Mouse (Mus musculus): ENCODE data around the gene A730015C16Rik.
A peak's percentile ranks its signal among the peaks of the same experiment; 100 is the strongest.

Gene A730015C16Rik

DNA sequence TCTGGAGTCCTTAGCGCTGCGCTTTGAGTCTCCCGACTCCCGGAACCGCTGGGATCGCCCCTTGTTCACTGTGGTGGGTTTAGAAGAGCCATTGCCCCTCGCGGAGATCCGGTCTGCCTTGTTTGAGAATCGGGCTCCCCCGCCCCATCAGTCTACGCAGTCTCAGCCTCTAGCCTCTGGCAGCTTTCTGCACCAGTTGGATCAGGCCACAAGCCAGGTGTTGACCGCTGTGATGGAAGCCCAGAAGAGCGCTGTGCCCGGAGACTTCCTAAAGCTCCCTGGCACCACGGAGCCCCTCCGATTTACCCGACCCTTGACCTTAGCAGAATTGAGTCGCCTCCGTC is at the start of gene A730015C16Rik:
TSS of gene A730015C16Rik (minus strand) at position 115 of the 344 bp plus-strand sequence.
- DNase-seq (ENCODE audit: inconsistent ontology term), result no peak

DNA sequence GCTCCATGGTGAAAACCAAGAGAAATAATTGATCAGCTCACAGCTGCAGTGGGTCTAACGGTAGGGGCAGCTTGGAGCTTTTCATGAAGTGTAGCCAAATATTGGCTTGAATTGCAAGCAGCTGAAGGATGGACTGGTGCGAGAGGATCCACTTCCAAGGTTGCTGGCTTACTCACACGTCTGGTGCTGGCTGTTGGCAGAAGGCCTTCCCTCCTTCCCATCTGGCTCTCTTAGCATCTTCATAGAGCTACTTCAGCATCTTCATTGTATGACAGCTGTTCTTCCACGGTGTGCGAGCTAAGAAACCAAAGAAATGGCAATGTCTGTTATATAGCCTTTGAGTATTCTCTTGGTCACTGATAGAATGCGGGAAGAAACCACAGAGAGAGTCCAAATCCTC is 42.5 kb upstream of the A730015C16Rik start:
- no peak for DNase-seq (ENCODE audit: inconsistent ontology term)

DNA sequence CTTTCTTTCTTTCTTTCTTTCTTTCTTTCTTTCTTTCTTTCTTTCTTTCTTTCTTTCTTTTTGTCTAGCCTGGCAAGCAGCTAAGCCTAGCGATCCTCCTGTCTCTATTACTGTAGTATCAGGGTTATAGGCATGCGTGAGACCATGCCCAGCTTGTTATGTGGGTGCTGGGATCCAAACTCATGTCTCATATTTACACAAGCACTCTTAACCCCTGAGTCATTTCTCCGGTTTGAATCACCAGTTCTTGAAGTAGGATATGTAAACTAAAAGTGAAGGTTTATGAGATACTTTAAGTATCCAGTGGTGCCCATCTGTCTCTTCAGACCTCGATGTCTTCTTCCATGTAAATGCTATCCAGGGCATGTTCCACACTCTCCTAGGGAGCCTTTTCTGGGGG is 39.0 kb upstream of the A730015C16Rik start:
- DNase-seq (ENCODE audit: inconsistent ontology term), result no peak

DNA sequence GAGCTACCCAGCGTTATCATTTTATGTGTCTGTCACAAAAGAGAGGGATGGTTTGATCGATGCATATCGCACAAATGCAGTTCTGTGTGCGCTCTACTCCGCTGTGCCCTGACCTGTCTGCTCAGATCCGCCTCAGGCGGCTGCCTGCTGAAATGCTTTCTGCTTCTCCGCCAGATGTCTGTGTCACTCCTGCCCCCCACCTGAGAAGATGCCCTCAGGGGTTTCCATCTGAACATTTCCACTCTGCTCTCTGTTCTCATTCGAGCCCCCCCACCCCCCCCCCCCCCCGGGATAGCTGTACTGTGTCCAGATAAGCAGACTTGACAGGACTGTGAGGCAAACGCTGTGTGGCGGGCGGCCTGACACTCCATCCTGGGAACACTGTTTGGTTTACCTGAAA is 35.4 kb upstream of the A730015C16Rik start:
- no peak for DNase-seq (ENCODE audit: inconsistent ontology term)

DNA sequence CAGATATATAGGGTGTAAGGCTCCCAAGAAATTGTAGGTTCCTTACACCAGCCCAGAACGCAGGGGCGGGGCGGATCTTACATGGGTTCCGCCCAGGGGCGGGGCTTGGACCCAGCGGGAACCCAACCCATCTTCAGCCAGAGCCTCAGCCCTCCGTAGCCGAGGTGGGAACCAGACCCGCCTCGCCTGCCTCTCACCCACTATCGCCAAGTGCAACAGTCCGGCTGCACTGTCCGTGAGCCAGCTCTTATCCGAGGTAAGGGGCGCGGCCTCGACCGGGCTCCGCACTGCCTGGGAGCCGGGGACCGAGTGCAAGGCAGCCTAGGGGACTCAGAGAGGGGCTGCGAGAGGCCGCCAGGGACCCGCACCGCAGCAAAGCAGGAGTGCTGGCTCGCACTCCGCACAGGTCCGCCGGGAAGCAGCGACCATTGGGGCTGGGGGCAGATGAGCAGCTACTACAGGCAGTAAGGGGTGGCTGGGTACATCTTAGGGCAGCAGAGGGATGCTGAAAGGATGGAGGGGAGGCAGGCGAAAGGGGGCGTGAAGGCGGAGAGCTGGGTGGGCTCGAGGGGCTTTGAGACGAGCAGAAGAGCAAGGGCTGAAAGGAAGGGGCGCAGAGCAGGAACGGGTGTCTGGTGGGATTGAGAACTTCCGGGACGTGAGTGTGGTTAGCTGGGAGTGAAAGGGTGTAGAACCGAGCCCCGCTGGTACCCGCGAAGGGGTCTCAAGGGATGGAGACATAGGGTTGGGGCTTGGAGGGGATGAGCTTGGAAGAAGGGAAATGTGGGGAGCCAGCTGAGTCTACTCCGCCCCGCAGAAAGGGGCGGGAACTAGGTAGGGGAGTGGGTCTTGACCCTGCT is 30.8 kb upstream of the A730015C16Rik start, which contains the start of gene Rab3b:
TSS of gene Rab3b (plus strand) at position 101 of the 860 bp plus-strand sequence.
- DNase-seq (ENCODE audit: inconsistent ontology term), result peak; percentile 68

DNA sequence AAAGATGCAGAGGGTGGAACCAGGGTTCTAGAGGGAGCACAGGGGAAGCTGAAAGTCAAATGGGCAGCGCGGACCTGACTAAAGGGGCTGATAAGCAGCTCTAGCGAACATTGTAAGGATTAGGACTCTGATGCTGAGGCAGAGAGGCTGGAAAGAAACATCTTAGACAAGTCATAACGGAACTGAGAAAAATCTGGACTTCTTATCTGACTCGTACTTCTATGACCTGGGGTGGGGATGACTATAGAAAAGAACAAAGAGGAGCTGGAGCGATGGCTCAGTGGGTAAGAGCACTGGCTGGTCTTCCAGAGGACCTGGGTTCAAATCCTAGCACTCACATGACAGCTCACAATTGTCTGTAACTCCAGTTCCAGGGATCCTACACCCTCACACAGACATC is 29.5 kb upstream of the A730015C16Rik start:
- DNase-seq (ENCODE audit: inconsistent ontology term), result no peak

DNA sequence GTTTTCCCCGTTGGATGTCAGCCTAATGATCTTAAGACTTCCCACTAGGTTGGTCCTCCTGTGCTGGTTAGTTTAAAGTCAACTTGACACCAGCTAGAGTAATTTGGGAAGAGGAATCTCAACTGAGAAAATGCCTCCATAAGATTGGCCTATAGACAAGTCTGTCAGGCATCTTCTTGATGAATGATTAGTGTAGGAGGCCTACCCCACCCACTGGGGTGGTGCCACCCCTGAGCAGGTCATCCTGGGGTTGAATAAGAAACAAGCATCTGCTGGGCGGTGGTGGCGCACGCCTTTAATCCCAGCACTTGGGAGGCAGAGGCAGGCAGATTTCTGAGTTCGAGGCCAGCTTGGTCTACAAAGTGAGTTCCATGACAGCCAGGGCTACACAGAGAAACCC is 25.3 kb upstream of the A730015C16Rik start:
- no peak for DNase-seq (ENCODE audit: inconsistent ontology term)

DNA sequence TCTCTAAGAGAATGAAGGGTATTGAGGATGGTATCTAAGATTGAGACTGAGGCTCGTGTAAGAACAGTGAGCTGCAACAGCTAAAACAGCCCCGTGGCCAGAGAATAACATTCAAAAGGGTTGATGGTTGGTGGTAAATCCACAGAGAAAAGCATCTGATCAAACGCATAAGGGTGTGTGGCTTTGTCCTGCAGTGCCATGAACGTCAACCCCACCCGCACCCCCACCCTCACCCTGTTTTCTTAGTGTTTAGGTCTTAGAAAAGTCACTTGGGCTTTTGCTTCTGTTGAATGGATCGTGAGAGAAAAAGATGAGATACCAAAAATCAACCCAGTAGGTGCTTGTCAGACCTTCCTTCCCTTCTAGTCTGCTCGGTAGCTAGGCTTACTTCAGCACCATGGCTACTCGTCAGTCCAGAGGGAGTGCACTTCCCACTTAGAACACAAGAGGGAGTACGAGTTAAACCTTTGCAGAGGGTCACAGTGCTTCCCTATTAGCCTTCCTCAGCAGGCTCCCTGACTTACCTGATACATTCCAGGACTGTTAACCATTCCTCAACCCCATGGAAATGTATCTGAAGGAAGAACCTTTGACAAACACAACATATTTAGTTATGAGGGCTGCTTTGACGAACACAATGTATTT is 21.4 kb upstream of the A730015C16Rik start:
- DNase-seq (ENCODE audit: inconsistent ontology term), result peak; percentile 65

DNA sequence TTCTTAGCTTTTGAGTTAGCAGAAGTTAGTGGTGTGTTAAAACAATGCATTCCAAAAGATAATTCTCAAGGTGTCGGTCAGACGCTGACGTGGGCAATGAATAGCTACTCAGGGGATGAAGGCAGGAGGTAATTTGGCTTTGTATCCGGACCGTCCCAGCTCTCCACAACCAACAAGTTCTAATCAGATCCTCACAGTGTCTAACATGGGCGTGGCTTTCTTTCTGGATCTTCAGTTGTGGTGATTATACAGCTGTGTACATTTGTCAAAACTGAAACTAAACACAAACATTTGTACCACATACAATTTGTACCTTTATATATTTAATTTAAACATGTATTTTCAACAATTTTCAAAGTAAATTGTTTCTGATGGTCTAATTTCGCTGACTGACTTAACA is 18.4 kb upstream of the A730015C16Rik start:
- no peak for DNase-seq (ENCODE audit: inconsistent ontology term)

DNA sequence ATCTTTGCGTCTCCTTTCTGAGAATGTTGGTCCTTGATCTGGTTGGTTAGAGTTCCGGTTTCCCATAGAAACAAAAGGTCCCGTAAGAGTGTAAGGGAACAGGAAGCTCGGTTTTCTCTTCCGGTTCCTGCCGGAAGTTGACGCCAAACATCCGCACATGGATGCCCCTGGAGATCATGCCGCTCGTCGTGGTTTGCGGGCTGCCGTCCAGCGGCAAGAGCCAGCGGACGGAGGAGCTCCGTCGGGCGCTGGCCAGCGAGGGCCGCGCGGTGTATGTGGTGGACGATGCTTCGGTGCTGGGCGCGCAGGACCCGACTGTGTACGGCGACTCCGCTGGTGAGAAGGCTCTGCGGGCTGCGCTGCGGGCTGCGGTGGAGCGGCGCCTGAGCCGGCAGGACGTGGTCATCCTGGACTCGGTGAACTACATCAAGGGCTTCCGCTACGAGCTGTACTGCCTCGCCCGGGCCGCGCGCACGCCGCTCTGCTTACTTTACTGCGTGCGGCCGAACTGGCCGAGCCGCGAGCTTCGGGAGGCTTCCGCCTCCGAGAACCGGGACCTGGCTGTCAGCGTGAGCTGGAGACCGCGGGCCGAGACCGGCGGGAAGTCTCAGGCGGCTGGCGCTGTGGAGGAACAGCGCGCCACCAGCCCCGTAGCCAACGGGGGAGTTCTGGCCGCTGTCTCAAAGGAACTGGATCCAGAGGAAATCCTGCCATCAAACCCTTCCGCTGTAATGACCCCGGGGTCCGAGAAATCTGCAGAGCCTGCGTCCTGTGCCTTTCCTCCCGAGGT is 509 bp downstream of the A730015C16Rik start, which contains the start of gene Kti12:
TSS of gene Kti12 (plus strand) at position 71 of the 790 bp plus-strand sequence.
- peak; percentile 79 for DNase-seq (ENCODE audit: inconsistent ontology term)

DNA sequence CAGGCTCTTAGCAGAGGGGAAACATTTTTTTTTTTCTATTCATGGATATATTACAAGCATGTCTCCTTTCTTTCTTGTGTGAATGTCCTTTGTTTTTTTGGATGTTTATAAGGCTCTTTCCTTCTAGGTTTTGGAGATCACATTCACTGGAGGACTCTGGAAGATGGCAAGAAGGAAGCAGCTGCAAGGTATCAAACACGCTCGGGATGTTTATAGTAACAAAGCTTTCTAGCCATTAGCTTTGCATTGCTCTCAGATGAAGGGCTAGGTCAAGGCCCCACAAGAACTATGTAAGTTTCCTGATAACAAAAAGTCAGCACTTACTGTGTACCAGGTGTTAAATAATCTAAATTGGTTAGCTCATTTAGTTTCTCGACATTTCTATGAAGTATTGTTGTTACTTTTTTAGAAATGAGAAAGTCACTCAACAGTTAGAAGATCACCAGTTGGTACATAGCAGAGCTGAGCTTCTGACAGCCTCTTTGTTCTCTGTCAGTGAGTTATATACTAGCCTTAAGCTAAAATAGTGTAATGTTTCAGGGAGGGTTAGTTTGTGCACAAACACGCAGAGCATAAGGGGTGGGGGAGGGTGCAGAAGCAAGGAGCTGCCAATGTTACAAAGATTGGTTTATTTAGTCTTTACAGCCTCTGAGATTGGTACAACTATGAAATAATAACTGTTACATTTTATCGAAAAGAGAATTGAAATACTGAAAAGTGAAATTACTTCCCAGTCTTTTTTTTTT is 2.4 kb downstream of the A730015C16Rik start:
- DNase-seq (ENCODE audit: inconsistent ontology term), result no peak

DNA sequence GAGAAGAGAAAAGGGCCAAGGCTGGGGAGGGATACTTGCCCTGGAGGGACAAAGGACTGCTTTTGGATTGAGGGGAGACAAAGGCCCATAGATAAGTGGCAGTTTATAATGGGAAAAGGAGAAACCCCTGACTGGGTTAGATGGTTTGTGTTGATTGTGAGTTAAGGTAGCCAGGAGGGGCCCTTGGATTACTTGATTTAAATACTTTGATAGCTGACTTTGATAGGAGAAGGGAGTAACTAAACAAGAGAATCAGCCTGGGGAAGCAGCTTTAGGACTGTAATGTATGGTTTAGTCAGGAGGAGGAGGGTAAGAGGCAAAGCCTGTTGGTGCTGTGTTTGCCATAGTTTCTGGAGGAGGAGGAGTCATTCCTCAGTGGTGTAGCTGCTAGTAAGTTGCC is 5.1 kb downstream of the A730015C16Rik start:
- no peak for DNase-seq (ENCODE audit: inconsistent ontology term)

DNA sequence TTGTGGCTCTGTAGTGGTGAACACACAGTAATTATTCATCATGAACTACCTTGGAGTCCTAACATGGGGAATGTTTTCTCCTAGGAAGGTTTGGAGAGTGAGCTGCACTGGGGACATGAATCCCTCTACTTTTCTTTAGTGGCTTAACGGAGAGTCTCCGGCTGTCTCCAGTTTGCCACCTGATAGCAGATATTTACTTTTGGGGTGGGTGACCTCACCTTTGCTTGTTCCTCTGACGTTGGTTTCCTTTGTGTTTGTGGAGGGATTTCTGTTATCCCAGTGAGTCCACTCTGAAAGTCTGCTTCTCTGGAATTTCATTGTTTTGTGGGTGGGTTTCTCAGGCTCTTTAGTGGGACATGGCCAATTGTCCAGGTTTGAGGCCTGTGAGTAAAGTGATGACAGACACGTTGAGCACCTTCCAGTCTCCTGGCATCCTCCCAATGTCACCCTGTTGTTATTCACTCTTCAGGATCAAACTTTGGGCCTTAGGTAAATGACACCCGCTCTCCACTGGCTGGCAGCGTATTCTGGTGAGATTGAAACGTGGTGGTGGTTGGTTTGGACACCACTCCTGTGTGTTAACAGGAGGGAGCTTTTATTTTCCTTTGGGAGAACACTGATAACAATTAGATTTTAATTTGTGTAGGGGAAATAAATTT is 6.4 kb downstream of the A730015C16Rik start:
- DNase-seq (ENCODE audit: inconsistent ontology term), result no peak

DNA sequence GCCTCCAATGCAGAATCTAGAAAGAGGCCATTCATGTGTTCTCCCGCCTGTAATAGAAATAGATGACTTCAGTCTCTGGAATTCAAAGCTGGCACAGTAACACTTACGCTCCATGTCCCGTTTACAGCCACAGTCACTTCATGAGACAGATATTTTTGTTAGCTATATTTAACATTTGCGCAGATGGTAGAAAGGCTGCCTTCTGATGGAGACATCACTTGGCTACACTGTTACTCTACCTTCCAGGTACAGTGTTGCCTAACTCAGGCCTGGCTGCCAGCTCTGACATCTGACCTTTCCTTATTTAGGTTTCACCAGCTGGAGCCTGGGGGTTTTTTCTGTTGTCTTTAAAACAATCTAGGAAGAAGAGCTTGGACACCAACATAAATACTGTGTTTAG is 10.4 kb downstream of the A730015C16Rik start:
- DNase-seq (ENCODE audit: inconsistent ontology term), result peak; percentile 77

DNA sequence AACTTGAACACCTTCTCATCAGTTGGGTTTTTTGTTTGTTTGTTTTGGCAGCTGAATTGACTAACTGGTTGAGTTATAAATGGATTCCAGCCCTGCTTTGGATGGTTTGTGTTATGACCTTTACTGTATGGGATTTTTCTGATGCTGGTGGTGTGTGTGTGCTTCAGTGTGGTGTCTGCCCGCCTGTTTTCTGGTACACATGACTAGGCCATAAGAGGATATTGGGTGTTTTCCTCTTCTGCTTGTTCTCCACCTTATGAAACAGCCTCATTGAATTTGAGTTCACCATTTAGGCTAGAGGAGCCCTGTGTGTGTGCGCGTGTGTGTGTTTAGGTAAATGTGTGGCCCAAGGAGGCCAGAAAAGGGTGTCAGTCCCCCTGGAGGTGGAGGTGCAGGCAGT is 12.9 kb downstream of the A730015C16Rik start:
- peak; percentile 24 for DNase-seq (ENCODE audit: inconsistent ontology term)

DNA sequence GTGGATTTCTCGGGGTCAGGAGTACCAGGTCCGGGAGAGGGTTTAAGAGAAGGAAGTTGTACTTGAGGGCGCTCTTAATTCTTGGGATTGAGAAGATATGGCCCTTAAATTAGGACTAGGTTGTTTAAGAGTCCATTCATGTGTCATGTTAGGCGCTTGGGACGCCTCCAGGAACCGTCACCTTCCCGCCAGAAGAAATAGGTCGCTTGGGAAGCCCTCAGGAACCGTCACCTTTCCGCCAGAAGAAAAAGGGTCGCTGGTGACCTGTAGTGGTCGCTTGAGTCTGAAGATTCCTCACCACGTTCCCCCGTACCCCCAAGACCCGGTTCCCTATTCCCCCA is 13.5 kb downstream of the A730015C16Rik start:
- DNase-seq (ENCODE audit: inconsistent ontology term), result no peak

DNA sequence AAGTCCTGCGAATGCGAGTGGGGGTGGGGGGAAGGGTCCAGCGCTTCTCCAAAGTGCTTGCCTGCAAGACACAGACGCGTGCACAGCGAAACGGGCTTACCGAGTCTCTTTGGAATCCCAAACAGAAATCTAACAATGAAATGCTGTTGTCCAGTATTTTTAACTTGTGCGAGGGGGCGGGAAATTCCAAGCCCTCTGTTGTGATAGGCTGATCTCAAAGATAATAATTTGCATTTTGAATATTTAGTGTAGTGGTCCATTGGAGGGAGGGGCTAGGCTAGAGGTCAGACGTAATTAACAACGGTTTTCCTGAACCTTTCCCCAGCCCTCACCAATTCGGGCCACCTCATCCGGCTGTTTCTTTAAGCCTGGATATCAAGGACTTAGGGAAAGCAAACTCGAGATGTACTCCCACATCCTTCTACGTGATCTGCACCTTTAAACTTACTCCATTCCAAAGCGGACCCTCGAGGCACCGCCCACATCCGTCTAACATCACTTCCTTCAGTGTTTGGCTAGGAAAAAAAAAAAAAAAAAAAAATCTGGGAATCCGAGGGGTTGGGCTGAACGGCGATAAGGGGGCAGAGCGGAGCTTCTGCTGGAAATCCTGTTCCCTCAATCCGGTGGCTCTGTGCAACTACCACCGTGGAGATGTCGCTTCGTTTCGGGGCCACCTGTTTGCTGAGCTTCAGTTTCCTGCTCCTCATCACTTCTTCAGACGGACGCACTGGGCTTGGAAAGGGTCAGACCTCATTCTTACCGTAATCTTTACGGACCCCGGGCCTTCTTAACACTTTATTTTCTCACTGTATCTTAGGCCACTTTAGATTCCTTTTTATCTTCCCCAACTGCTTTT is 14.1 kb downstream of the A730015C16Rik start, which contains the start of gene Txndc12:
TSS of gene Txndc12 (plus strand) at position 487 of the 856 bp plus-strand sequence.
- DNase-seq (ENCODE audit: inconsistent ontology term), result peak; percentile 94

DNA sequence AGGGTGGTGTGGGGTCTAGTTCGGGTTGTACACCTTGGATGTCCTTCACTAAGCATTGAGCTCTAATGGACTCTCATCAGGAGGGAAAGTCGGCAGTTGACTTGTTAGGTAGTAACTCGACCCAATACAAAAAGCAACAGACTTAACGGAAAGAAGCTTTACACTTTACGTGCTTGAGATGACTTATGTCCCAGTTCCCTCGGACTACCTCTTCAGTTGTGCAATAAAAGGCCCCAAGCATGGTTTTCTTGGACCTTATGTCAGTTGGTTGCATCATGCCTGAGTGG is 14.6 kb downstream of the A730015C16Rik start:
- DNase-seq (ENCODE audit: inconsistent ontology term), result no peak

DNA sequence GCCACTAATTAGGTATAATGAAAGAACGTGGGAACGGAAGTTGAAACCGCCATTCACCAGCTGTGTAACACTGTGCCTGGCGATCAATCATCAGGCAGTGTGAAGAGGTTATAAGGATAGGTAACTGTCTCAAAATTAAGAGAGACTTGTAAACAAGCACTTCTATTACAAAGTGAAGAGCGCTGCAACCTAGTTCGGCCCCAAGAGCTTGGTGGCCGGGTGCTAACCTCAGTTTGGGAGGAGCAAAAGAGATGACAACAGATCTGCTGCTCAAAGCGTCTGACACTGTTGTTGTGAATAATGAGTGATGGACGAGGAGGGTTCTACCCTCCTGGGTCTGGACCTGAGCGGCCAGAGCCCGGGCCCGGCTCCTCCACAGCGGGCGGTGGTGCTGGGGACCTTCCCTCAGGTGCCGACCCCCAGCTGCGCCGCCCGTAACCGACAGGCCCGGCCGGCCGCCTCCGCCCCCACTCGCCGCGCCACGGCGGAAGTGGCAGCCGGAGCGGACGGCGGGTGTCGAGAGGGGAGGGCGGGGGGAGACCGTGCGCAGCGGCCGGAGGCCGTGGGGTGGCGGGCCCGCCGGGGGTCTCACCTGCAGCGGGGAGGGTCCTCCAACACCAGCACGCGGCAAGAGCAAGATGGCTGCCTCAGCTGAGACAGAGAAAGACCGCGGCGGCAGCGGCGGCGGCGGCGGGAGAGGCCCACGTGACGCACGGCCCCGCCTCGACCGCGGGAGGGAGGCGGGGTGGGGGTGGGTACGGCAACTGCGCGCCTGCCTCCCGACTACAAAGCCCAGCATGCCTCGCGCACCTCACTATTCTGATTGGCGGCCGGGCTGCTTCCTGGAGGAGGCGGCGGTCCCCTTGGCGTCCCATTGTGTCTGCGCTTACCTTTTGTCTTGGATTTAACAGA is 15.2 kb downstream of the A730015C16Rik start, which contains the start of gene Btf3l4:
TSS of gene Btf3l4 (minus strand) at position 699 of the 912 bp plus-strand sequence.
- peak; percentile 97 for DNase-seq (ENCODE audit: inconsistent ontology term)

Data from Muller cell, postnatal 12 days (primary cell).